Mouse (Mus musculus) forelimb bud, embryonic 11.5 days (tissue): ENCODE measurements around the gene 0610009B22Rik.

Source experiments
- DNase-seq: peaks from one replicate; pipeline ENCODE4 v3.0.0-alpha.2; 2012; ENCODE audit warnings: low read depth, low spot score

Gene 0610009B22Rik

DNA sequence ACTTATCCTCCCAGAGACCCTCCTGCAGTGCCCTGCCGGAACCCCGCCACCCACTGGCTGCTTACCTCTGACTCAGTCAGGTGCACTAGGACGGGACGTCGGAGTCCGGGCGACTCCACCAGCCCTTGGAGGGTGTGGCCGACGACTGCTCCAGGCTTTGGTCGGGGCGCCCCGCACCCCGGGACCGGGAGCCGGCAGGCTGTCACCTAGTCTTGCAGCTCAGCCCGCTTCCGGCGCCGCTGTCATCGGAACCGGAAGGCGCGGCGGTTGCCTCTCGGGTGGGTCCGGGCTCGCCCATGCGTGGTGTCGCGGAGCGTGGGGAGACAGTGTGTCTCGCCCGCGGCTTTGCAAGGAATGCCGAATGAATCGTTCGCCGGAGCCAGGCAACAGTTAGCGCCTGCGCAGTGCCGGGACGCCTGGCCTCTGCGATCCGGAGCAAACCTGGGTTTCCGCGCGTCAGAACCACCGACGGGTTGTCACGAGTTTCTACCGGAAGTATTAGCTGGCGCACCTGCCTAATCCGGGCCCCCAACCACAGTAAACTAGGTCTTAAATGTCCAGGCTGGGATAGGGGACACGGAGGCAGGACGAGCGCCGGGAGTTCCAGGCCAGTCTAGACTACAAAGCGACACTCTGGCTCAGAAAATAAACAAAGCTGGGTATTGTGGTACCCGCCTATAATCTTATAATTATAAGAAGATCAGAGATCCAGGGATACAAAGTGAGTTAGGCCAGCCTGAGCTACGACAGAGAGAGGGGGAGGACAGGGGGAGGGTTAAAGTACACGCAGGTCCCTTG, 53.0 kb downstream of the 0610009B22Rik start, which contains the start of gene Rmnd5b:
Gene Rmnd5b, minus strand, starts transcription at position 372 of the 798 bp plus-strand sequence.
- peak; percentile 86 for DNase-seq
